Mouse (Mus musculus) frontal cortex, postnatal 14 days (tissue): ENCODE measurements around the gene Nanp.

Experiments
- DNase-seq, 2 experiments: peaks; one replicate each; pipeline ENCODE4 v3.0.0; 2022; ENCODE audit warnings: low spot score in 2 of 2

Nanp gene

DNA sequence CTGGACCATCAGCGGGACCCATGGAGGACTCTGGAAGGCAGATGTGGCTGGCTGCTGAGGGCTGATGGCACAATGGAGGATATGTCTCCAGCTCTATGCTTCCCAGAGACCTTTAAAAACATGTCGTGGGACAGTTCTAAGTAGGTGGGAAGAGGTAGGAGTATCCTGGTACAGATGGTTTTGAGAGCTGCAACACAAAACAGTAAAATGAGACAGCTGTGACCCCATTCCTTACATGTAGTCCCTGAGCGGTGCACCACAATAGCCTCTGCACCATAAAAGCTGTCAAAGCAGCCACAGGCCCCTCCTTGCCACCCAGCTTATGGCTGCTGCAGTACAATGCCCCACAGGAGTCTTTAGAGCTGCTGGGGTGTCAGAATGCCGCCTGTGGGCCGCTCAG, 41.6 kb downstream of the Nanp start:
- DNase-seq: no peak

DNA sequence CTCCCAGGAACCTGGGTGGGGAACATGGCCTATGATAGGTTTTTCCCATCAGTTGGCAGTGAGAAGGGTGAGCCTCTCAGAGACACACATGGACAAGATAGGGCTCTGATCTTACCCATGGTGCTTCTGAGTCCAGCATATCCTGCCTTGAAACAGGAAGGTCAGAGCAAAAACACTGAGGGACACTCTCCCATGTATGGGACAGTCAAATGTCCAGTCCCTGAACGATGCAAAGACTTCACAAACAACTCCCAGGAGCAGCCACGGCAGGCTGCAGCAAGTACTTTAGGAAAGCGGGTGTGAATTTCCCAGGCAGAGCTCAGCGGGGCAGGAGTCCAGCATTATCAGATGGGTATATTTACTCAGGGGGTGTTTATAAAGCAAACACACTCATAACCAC, 43.9 kb downstream of the Nanp start:
- DNase-seq: no peak

DNA sequence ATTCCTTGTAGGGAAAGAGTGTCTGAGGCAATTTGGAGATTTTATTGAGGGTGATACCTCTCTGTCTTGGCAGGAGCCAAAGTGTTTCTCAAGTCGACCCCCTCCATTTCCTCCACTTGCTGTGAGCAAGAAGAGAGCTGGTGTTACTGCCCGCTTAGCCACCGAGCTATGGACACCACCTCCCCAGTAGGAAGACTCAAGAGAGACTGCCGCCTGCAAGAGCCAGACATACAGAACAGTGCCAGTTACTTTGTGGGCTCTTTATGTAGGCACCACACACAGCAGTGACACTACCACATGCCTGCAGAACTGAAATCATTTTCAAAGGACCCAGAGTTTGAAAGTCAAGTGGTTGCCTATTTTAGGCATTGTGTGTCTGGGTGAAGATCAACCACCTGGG, 48.1 kb downstream of the Nanp start:
- no peak for DNase-seq

DNA sequence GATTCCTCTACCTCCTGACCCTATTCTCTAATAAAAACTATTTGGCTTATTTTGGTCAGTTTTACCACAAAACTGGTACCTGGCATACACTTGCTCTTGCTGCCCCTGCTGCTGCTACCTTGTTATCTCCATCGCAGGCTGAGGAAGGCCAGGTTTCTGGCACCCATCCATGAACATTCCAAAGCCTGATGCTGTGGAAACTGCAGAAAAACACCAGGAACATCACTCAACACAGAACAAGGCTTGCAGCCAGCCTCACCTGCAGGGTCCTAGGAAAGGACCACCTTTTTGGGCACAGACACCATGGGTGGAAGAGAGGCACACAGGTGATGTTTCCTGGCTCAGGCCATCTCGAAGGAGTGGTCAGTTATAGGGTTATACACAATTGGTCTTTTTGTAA, 48.7 kb downstream of the Nanp start:
- DNase-seq: no peak

DNA sequence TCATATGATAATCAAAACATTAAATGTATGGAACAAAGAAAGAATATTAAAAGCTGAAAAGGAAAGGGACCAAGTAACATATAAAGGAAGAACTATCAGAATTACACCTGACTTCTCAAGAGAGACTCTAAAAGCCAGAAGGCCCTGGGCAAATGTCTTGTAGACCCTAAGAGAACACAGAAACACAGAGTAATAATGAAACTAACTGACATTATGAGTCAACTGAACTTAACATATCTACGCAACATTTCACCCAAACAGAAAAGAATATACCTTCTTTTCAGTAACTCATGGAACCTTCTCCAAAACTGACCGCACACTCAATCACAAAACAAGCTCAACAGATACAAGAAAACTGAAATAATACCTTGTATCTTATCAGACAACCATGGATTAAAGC, 53.8 kb downstream of the Nanp start:
- no peak for DNase-seq

DNA sequence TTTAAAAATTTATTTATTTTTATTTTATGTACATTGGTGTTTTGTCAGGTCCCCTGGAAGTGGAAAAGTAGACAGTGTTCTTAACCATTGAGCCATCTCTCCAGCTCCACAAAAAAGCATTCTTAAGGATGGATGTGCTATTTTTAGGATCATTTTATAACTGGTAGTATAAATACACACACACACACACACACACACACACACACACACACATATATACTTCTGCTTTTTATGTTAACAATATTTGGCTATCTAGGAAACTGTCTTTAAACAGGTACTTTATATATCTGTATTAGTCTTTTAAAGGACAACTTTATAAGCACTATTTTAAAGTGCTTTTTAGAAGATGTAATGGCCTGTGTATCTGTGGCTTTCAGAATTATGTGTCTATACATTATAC, 57.1 kb downstream of the Nanp start:
- no peak for DNase-seq

DNA sequence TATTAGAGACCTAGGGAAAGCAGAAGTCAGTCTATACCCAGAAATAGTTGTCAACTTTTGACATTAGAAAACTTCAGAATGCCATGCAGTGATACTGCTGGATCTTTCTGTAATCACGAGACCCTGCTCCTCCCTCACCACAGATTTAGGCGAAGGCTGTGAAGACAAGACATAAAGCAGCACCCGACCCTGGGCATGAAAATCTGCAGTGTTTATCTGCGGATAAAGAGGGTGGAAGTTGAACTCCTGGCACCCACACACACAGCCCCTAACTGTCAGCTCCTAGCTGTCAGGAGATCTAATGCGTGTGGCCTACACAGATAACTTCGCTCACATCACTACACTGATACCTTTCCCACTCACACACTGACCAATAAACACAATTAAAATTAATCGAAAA, 57.7 kb downstream of the Nanp start:
- no peak for DNase-seq

DNA sequence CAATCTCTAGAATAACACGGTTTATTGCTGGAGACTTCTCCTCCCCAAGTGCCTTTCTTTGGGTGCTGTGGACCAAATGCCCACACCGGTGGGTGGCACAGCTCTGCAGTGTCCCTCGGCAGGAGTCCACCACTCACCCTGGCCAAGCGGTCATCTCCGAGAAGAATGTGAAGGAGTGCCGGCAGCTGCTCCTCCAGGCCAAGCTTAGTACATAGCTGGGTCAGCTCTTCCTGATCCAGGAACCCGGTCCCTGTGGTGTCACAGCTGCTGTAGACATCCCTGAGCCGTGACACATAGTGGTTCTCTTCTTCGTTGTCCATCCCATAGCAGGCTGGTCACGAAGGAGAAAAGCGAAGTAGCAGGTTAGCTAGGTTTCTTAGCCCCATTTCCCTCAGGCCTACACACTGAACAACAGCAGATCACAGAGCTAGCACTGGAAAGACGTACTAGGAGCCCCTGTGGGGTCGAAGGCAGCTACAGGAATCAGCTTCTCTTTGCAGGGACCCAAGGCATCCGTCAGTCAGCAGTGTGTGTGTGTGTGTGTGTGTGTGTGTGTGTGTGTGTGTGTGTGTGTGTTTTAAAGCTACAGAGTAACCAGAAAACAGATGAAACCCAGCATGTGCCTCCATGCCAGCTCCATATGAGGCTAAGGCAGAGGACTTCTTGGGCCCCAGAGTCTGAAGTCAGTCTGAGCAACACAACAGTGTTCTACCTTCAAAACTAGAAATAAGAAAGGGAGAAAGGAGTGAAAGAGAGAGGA, 59.2 kb downstream of the Nanp start:
- DNase-seq: no peak
